Mouse (Mus musculus) lung, postnatal 10 days (tissue): ENCODE data around the gene Rfc2.

Experiments used
- DNase-seq: peaks from one replicate; pipeline ENCODE4 v3.0.0; 2021

The Rfc2 gene

DNA sequence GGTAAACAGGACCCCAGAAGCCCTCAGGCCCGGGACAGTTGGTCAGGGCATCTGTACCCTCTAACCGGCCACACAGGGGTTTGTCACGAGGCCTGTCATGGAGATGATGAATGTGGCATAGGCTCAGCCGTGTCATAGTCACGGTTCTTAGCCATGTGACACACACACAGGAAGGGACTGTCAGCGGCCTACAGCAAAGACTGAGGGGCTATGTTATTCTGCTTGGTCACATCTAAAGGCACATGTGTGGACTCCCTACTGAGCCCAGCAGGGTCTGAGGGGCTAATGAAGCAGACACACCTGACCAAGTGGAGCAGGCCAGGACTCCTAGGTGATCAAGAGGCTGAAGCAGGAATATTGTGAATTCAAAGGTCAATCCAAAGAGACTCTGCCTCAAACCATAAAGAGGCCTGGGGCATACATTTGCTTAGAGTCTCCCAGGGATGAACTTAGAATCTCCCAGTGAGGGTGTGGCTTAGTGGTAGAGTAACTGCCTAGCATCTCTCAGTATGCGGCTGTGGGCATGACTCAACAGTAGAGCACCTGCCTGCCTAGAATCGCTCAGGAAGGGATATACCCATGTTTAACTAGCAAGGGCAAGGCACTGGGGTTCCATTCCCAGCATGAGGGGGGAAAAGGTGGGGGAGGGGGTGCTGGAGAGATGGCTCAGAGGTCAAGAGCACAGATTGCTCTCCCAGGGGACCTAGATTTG, 30.8 kb downstream of the Rfc2 start:
- no peak for DNase-seq

DNA sequence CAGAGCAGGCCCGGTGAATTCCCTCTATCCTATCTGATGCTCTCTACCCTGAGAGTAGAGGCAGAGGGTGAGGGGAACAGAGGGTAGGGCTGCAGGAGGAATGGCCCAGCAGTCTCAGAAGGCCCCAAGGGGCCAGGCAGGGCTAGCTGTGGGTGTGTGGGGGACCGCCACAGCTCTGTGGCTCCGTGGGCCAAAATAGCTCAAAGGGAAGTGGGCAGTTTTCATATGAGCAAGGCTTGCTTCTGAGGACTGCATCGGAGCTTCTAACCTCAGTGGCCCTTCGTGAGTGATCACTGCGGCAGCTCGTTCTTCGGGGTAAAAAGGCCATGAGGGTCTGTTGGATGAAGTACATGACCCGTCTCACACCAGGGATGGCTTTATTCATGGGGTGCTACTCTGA, 32.6 kb downstream of the Rfc2 start:
- DNase-seq = no peak

DNA sequence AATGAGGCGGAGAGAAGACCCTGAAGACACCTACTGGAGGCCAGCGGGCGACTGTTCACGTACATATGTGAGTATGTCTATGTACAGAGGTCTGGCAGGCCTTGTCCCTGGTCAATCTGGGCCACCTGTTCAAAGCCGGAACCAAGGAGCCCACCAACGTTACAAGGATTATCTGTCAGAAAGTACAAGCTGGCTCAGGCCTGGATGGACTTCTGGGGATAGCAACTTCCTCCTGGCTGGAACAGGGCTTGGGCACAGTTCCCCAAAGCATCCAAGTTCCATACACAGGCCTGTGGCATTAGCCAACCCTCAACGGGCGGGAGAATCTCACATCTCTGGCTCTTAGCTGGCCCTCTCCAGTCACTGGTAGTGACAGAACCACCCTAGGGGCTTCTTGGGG, 33.1 kb downstream of the Rfc2 start:
- no peak for DNase-seq

DNA sequence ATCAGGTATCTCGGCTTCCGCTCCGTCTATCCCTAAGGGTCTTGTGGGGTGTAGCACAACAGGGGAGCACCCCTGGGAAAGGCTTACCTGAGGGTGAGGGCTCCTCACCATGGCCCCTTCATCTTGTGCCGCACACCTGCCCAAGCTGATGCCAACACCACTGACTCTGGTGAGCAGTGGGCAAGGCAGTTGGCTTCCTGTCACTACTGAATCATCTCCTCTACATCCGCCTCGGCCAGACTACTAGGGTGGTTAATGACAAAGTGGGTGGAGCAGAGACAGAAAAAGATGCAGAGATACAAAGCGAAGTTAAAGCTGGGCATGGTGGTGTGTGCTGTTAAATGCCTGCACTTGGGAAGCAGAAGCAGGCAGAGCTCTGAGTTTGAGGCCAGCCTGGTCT, 33.6 kb downstream of the Rfc2 start, which contains the start of gene Lat2:
Gene Lat2, minus strand, starts transcription at position 224 of the 400 bp plus-strand sequence.
- DNase-seq = no peak

DNA sequence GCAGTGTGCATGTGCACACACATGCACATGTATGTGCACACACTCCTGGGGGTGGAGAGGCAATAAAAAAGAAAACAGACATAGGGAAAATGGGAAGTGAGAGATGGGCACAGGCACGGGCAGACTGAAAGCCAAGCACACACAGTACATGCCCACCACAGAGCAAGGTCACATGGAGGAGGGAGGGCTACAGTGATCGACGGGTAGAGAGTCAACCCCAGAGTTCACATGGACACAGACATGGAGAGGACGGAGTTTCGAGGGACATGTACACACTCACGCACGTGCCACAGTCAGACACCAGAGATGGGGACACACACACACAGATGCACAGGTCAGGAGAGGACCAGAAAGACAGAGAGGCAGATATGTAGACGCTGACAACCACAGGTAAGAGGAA, 34.2 kb downstream of the Rfc2 start:
- no peak for DNase-seq

DNA sequence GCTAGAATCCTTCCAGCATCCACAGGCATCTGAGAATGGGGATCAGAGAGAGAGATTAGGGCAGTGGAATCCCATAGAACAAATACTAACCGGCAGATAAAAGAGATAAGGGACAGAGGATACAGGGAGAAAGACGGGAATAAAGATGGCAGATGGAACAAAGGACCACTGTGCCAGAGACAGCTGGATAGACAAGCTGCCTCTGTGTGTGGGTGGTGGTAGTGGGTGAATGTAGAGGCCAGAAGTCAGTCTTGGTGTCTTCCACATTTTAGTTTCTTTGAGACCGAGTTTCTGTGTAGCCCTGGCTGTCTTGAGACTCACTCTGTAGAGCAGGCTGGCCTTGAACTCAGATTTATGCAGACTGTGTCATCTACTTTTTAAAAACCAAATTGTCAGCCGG, 34.6 kb downstream of the Rfc2 start:
- DNase-seq = no peak

DNA sequence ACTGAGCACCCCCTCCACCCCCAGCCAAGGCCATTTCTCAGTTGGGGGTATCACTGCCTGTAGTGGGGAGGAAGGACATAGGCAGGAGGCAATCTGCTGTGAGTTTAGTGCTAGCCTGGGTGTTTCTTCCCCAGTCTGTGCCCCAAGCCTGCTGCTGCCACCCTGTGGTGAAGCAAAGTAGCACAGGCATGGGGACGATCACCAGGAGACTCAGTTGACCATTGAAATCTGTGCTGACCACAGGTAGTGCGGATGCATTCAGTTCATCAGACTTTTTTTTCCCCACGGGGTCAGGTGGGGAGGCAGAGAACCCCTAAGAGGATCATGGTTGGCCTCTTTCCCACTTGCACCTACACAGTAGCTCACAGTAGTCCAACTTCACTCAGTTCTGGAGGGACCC, 35.9 kb downstream of the Rfc2 start:
- peak; percentile 82 for DNase-seq

DNA sequence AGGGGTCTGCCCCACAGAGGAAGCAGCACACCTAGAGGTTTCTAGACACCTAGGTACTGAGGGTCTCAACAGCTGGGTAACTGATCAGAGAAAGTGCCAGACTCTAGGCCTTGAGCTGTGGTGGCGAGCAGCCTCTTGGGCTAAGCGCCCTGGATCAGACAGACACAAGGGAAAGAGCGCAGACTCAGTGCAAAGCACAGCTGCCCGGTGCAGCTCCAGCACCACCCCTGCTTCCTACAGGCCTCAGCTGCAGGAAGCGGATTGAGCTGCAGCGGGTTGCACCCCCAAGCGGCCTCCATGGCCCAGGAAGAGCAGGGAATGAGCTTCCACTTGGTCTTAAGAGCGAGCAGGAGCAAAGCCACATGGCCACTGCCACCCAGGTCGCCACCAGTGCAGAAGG, 39.3 kb downstream of the Rfc2 start:
- DNase-seq = no peak

DNA sequence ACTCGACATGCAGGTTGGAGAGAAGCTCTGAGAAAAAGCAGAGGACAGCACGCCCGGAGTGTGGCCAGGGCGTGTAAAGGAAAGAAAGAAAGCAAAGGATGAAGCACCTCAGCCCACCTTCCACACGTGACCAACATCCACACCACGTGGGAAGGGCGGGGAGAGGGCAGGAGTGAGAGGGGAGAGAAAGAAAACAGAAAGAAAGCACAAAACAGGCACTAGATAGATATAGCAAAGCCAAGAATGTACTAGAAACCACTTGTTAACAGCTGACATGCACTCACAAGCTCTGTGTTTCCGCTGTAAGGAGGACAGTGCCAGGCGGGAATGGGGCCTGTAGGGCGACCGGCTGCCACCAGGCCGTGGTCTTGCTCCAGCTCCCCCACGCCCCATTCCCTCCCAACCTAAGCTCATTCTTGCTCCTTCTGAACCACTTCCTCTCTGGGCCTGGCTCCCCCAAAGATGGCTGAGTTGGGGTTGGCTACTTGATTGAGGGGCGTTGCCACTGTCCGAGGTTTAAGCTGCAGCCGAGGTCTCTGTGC, 40.0 kb downstream of the Rfc2 start:
- DNase-seq = no peak

DNA sequence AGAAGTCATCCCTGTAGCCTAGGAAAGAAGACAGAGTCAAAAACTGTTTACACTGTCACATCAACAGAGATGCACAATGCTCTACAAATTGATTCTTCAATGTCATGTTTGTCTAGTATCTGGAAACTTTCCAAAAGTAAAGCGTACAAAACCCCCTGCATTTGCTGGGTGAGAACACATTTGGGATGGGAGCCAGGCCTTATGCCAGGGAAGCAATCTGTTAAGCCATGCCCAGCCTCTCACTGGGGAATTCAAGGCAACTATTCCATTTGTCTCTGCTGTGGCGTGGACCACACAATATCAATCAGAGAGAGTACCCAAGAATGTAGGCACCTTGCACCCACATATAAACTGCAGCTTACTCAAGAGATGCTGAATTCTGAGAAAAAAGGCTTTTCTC, 40.9 kb downstream of the Rfc2 start:
- DNase-seq = no peak

DNA sequence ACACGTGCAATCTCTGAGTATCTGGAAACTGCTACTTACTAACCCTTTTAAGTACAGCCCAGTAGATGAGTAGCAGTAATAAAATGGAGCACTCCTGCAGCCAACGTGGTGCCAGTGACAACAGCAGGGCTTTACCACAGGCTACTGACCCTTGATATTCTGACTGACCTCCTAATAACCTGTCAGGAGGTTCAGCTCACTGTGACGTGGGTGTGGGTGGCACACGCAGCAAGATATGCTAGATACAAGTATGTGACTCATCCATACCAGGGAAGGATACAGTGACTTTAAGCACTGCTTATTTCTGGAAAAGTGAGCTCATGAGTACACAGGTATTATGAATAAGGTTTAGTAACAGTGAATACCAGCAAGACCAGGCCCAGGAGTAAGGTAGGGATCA, 48.3 kb downstream of the Rfc2 start:
- no peak for DNase-seq

DNA sequence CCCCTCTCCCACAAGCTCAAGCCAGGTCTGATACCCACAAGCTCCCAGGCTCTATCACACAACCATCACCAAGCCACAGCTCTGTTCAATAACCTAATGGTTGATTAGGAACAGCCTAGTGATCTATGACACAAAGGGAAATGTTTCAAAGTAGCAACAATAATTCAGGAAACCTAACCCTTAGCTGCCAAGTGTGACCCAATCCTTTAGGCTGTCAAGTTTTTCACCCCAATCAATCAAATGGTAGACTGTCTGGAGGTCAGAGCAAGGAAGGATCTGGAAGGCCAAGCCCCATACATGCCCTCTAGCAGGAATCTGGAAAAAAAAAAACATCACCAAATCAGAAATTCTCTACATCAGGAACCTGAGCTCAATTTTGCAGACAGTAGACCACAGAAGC, 49.7 kb downstream of the Rfc2 start:
- no peak for DNase-seq

DNA sequence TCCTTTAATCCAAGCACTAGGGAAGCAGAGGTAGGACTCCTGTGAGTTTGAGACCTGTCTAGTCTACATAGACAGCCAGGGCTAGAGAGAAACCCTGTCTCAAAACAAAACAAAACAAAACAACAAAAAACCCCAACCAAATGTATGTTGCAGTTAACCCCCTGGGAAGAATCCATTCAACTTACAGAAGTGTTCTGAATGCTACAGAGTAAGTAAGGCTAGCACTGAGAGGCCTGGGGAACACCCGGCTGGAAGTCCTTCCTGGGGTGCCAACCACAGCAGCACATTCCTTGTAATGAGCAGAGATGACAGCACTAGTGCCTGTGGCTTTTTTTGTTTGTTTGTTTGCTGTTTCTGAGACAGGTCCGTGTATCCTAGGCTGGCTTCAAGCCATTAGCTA, 51.7 kb downstream of the Rfc2 start:
- no peak for DNase-seq

DNA sequence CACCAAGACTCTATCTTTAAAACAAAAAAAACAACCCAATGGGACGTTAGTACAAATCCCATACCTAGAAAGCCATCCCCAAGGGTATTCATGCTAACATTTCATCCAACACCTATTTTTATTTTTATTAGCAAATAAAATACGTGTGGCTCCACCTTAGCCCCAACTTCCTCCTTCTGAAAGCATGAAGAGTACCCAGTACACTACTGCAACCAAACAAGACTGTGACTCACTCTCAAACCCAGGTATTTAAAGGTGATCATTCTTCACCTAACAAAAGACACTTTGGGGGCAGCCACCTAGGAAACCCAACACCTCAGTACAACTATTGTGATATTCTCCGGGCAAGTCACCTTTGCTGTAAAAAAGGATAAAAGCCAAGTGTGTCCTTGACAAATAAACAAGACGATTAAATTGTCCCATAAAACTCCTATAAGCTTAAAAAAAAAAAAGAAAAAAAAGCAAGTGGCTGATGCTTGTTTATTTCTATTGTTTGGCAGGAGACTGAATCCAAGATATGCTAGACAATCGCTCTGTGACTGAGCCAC, 56.7 kb downstream of the Rfc2 start:
- DNase-seq = no peak

DNA sequence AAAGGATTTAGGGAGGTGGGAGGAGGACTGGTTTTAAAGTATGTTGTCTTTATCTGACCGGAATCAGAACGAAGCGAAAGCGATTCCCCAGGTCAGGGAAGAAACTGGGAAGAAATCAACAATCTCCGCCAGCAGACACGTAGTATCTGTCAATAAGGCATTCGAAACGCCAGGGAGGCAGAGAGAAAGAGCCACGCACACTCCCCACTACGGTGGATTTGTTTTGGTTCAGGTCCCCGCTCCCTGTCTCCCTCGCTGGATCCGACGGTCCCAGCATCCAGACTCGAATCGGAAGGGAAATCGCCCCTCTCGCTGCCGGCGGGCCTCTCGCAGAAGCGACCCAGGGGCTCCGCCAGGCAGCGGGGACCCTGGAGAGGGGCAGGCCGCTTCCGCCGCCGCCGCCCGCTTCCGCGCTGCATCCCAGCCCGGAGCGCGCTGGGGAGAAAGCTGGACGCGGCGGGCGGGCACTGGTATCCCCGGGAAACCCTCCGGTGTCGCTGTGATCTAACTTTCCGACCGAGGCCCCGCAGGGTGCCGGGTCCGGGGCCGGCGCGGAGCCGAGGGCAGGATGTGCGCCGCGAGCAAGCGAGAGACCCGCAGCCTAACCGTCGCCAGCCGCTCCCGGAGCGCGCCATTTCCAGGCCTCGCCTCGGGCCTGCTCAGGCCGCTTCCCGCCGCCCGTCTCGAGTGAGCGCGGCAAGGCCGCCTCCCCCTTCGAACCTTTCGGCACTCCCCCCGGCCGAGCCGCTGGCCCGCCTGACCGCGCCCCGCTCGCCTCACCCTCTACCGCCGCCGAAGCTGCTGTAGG, 57.5 kb downstream of the Rfc2 start:
- no peak for DNase-seq

DNA sequence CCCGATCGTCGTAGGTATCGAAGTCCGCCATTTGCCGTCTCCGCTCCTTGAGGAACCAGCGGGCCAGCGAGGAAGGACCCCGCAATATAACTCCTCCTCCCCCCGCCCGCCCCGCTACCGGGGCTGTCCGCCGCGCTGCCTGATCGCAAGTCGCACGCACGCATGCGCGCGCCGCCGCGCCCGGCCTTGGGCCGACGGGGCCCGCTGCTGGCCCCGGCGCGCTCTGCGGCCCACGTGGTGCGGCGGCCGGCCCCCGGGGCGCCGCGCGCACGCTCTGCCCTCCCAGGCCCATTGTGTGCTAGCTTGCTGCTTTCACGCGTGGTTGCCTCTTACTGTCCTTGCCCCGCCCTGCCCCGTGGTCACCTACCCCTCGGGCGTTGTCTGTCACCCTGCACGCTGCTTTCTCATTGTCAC, 58.1 kb downstream of the Rfc2 start, which contains the start of gene Eif4h:
Gene Eif4h, minus strand, starts transcription at position 222 of the 414 bp plus-strand sequence.
- DNase-seq = peak; percentile 98

DNA sequence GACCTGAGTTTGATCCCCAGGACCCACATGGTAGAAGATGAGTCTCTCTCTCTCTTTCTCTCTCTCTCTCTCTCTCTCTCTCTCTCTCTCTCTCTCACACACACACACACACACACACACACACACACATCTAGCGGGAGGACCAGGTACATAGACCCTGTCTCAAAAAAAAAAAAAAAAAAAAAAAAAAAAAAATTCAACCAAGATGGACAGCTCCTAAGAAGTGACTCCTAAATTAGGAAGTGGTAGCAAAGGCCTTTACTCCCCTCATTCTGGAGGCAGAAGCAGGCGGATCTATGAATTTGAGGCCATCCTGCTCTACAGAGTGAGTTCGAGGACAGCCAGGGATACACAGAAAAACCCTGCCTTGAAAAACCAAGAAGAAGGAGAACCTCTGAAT, 59.2 kb downstream of the Rfc2 start:
- DNase-seq = no peak

DNA sequence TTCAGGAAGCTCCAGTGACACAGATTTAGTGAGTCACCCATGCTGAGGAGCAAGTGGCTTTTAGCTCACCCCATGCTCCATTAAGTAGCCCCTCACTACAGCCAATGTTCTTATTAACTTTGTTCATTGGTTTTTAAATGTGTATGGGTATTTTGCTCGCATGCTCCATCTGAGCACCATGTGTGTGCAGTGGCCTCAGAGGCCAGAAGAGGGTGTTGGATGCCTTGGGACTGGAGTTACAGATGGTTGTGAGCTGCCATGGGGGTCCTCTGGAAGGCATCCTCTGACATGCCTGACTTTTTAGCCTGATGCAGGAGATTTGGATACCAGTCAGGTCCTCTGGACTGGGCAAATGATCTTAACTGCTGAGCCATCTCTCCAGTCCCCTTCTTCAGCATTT, 63.0 kb downstream of the Rfc2 start:
- DNase-seq = peak; percentile 48

DNA sequence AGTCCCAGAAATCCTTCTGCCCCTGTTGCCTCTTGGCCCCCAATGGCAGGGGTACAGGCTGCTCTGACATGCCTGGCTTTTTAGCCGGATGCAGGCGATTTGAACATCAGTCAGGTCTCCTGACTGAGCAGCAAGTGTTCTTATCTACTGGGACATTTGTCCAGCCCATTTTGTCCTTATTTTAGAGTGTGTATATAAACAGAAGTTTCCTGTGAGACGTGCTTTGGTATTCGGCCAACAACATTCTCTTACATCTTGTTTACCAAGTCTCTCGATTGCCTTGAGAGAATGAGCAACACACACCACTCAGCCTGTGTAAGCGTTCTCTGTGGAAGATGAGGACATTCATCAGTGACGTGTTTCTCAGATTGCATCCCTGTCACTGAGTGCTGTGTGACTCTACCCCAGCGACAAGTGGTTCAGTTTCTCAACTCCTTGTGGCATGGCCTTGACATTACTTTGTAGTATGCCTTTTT, 63.5 kb downstream of the Rfc2 start:
- DNase-seq = peak; percentile 93

DNA sequence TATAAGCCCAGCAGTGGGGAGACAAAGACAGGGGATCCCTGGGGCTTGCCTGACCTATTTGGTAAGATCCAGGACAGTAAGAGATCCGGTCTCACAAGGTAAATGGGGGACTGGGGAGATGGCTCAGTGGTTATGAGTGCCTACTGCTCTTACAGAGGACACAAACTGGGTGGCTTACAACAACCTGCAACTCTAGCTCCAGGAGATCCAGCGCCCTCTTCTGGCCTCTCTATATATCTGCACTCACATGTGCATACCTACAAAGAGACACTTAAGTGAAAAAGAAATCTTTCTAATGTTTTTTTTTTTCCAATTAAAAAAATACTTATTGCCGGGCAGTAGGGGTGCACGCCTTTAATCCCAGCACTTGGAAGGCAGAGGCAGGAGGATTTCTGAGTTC, 65.3 kb downstream of the Rfc2 start:
- DNase-seq = no peak

DNA sequence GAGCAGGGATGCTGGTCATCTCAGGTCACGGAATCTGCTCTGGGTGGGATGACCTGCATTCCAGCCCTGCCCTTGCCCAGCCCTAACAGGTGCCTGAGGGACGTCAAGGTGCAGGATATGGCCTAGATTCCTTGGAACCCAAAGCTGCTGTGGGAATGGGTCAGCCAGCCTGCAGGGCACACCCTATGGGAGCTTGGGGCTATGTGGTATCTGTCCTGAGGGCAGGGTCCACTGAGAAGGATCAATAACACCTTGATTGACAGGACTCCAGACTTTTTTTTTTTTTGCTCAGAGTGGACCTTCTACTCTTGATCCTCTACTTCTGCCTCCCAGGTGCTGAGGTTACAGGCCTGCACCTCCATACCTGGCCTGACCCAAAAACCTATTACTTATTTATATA, 66.2 kb downstream of the Rfc2 start:
- no peak for DNase-seq

DNA sequence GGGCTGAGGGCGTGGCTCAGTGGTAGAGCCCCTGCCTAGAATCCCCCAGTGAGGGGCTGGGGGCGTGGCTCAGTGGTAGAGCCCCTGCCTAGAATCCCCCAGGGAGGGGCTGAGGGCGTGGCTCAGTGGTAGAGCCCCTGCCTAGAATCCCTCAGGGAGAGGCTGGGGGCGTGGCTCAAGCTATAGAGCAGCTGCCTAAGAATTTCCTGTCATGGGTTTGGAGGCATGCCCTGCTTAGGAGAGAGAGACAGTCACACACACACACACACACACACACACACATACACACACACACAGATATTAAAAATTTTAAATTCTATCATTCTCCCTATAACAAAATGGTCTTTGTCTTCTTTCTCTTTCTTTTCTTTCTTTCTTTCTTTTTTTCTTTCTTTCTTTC, 67.8 kb downstream of the Rfc2 start:
- peak; percentile 54 for DNase-seq

DNA sequence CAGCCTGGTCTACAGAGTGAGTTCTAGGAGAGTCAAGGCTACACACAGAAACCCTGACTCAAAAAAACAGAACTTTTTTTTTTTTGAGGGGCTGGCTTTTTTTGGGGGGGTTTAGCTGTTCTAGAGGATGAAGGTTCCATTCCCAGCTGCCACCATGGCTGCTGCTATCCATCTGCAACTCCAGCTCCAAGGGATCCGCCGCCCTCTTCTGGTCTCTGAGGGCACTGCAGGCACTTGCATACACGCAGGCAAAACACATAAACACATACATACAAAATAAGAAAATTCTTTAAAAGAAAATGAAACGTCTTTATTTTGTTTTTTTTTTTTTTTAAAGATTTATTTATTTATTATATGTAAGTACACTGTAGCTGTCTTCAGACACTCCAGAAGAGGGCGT, 69.8 kb downstream of the Rfc2 start:
- DNase-seq = peak; percentile 77
